Mouse (Mus musculus) stomach, embryonic 16.5 days (tissue): ENCODE measurements at regions not wholly inside any gene's neighbourhood (a gene's known extent, or its start where the extent isn't known, plus 50 kb on each side); places are given as distances from the start of the nearest gene placed in this dataset.

ENCODE experiments used
- ATAC-seq: fragments of 200-750 bp; cut with Nextera tagmentation; 2 replicates; pipeline ENCODE4 v1.8.0; 2017; ENCODE audit warnings: moderate number of reproducible peaks, moderate TSS enrichment; ENCODE audit not compliant: insufficient read depth, low FRiP score
- H3K27ac ChIP-seq: fragments of 300-500 bp; sonication (generic); 2 replicates; pipeline ENCODE4 v1.5.1; 2014; ENCODE audit warnings: low read length
- H3K27me3 ChIP-seq: fragments of 300-500 bp; sonication (generic); 2 replicates; pipeline ENCODE4 v1.6.1; 2014; ENCODE audit warnings: low read length, control low read depth, mixed read lengths; ENCODE audit not compliant: control insufficient read depth, insufficient read depth
- H3K36me3 ChIP-seq: fragments of 300-500 bp; sonication (generic); 2 replicates; pipeline ENCODE4 v1.6.1; 2014; ENCODE audit warnings: low read length; ENCODE audit not compliant: control insufficient read depth, insufficient read depth
- H3K4me1 ChIP-seq: fragments of 300-500 bp; sonication (generic); 2 replicates; pipeline ENCODE4 v1.6.1; 2014; ENCODE audit warnings: low read length, control low read depth, mixed read lengths; ENCODE audit not compliant: control insufficient read depth, insufficient read depth
- H3K4me2 ChIP-seq: fragments of 300-500 bp; sonication (generic); 2 replicates; pipeline ENCODE4 v1.6.1; 2014; ENCODE audit warnings: low read depth, low read length, mixed read lengths
- H3K4me3 ChIP-seq: fragments of 300-500 bp; sonication (generic); replicated peaks from 2 replicates; pipeline ENCODE4 v1.5.1; 2014; ENCODE audit warnings: mild to moderate bottlenecking, low read length
- H3K9ac ChIP-seq: fragments of 300-500 bp; sonication (generic); 2 replicates; pipeline ENCODE4 v1.6.1; 2014; ENCODE audit warnings: low read length
- H3K9me3 ChIP-seq: fragments of 300-500 bp; sonication (generic); replicated peaks from 2 replicates; pipeline ENCODE4 v1.6.1; 2016; ENCODE audit warnings: low read length, control low read depth; ENCODE audit not compliant: control insufficient read depth
- WGBS: fragments of 180-500 bp; shearing (Covaris S2); extraction: QIAGEN DNeasy Blood & Tissue Kit; methylation state at CpG from one replicate; pipeline ENCODE4 v1.1.7; 2014; 5-methylcytosine and 5-hydroxymethylcytosine counted together

- WGBS = 80% methylated on average over 2 of the region's 2 CpGs
- H3K9me3 ChIP-seq = no peaks in the 10 kb centered on the region
- no peak for ATAC-seq
- H3K36me3 ChIP-seq = no peaks in the 10 kb centered on the region
- no peak overlapping the region for H3K27ac ChIP-seq
- H3K27me3 ChIP-seq = peaks cover 10% of the 10 kb centered on the region; the same call in 1 of the 2 replicates
- H3K4me1 ChIP-seq = no peaks in the 10 kb centered on the region
- H3K4me2 ChIP-seq = no peak overlapping the region
- H3K9ac ChIP-seq = no peak overlapping the region
- H3K4me3 ChIP-seq = no peak overlapping the region
Observed at GRCm38 (mm10) chrX:140164859-140165258, 102.2 kb downstream of the Pih1h3b start.

- Histone ChIP-seq H3K36me3 (no peaks in the 10 kb centered on the region), H3K27ac (no peak overlapping the region), H3K4me1 (no peaks in the 10 kb centered on the region), H3K9ac (no peak overlapping the region), H3K9me3 (no peaks in the 10 kb centered on the region), H3K4me3 (no peak overlapping the region), H3K27me3 (peaks cover 10% of the 10 kb centered on the region; the same call in 1 of the 2 replicates), H3K4me2 (no peak overlapping the region)
- WGBS = 59% methylated on average over 3 of the region's 3 CpGs
- ATAC-seq = no peak
Observed at GRCm38 (mm10) chrX:140165966-140166365, 103.3 kb downstream of the Pih1h3b start.

DNA sequence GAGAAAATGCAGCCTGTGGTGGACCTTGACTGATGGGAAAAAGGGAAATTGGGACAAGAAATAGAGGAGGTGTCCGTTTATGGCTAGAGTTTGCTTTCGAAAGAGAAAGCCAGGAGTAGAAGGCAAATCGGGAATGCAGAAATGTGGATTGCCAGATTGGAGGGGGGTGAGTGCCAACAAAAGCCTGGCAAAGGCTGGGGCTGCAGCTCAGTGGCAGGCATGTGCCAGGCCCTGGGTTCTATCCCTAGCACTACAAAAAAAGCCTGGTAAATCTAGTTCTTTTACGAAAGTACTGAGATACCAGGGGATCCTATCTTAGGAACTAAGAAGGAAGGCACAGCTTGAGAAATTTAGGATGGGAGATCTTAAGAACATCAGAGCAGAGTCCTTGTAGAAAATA, 117.2 kb downstream of the Pih1h3b start:
- H3K9me3 ChIP-seq = no peaks in the 10 kb centered on the region
- H3K9ac ChIP-seq = no peak overlapping the region
- WGBS = 81% methylated on average over 4 of the region's 4 CpGs
- H3K4me2 ChIP-seq = no peak overlapping the region
- no peaks in the 10 kb centered on the region for H3K4me1 ChIP-seq
- no peak for ATAC-seq
- H3K4me3 ChIP-seq = no peak overlapping the region
- H3K36me3 ChIP-seq = no peaks in the 10 kb centered on the region
- H3K27me3 ChIP-seq = no peaks in the 10 kb centered on the region; the same call in 1 of the 2 replicates
- H3K27ac ChIP-seq = no peak overlapping the region

DNA sequence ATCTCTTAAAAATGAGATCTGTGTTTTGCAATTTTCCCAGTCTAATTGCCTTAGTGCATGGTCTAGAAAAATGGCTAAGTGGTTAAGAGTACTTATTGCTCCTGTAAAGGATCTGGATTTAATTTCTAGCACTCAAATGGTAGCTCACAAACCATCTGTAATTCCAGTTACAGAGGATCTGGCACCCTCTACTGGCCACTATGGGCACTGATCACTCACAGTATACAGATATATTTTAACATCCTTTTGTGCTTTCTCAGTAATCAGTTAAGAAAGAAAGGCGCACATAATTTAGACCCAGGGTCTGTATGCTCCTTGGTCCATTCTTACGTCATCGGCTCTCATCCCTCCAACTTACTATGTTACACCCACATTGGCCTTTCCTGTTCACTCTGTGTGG, 120.3 kb downstream of the Pih1h3b start:
- H3K4me3 ChIP-seq = no peak overlapping the region
- H3K36me3 ChIP-seq = no peaks in the 10 kb centered on the region
- no peak overlapping the region for H3K9ac ChIP-seq
- H3K4me2 ChIP-seq = no peak overlapping the region
- H3K27me3 ChIP-seq = no peaks in the 10 kb centered on the region
- WGBS = 92% methylated on average over 3 of the region's 3 CpGs
- H3K9me3 ChIP-seq = no peaks in the 10 kb centered on the region
- ATAC-seq = no peak
- H3K4me1 ChIP-seq = no peaks in the 10 kb centered on the region
- H3K27ac ChIP-seq = no peak overlapping the region

- WGBS = 85% methylated on average over 3 of the region's 3 CpGs
- H3K27me3 ChIP-seq = peaks cover 5% of the 10 kb centered on the region
- no peak for ATAC-seq
- no peak overlapping the region for H3K9ac ChIP-seq
- H3K36me3 ChIP-seq = no peaks in the 10 kb centered on the region
- H3K9me3 ChIP-seq = no peaks in the 10 kb centered on the region
- H3K27ac ChIP-seq = no peak overlapping the region
- H3K4me3 ChIP-seq = no peak overlapping the region
- H3K4me1 ChIP-seq = no peaks in the 10 kb centered on the region
- no peak overlapping the region for H3K4me2 ChIP-seq
Observed at GRCm38 (mm10) chrX:140203676-140204075, 138.4 kb upstream of the Frmpd3 start.

GRCm38 (mm10) chrX:140208791-140209190, 133.3 kb upstream of the Frmpd3 start:
- no peak overlapping the region for H3K27ac ChIP-seq
- no peak overlapping the region for H3K4me2 ChIP-seq
- 50% methylated on average over 3 of the region's 3 CpGs for WGBS
- H3K27me3 ChIP-seq = peaks cover 4% of the 10 kb centered on the region
- H3K9ac ChIP-seq = no peak overlapping the region
- H3K36me3 ChIP-seq = no peaks in the 10 kb centered on the region
- H3K4me1 ChIP-seq = no peaks in the 10 kb centered on the region
- no peak for ATAC-seq
- H3K9me3 ChIP-seq = no peaks in the 10 kb centered on the region
- H3K4me3 ChIP-seq = no peak overlapping the region

DNA sequence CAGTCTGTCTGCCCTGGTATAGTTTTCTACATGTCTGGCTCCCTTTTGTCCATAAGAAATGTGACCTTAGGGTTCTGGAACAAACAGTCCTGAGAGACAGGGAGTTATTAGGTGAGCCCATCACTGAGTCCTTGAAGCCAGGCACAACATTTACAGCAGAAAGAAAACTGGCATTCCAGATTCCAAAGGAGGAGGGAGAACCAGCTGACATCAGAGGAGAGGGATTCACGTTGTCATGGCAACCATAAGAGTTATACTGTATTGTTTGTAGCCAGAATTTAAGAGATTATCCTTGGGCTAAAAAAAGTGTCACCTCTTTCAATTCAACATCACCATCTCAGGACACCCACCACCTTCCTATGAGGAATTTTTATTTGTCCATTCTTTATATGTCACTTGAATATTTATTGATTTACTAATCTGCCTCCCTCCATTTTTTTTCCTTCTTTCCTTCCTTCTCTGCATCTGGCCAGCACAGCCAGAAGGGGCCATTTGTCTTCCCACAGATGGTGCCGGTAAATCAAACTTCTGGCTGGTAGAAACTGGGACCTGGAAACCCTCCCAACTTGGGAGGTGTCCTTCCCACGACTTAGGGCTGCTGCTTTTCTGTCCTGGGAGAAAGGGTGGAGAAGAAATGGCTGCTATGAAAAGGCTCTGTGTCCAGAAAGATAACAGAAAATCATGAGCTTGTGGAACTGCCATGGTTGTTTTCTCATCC, 129.3 kb upstream of the Frmpd3 start:
- WGBS = 37% methylated on average over 3 of the region's 3 CpGs
- Histone ChIP-seq H3K4me3 (no peak overlapping the region), H3K9me3 (no peaks in the 10 kb centered on the region), H3K4me1 (no peaks in the 10 kb centered on the region), H3K27me3 (peaks cover 4% of the 10 kb centered on the region), H3K36me3 (no peaks in the 10 kb centered on the region), H3K4me2 (no peak overlapping the region), H3K27ac (no peak overlapping the region), H3K9ac (no peak overlapping the region)
- ATAC-seq = no peak

GRCm38 (mm10) chrX:140214198-140214849, 127.7 kb upstream of the Frmpd3 start:
- no peaks in the 10 kb centered on the region for H3K9me3 ChIP-seq
- no peak overlapping the region for H3K4me3 ChIP-seq
- no peak overlapping the region for H3K27ac ChIP-seq
- ATAC-seq = no peak
- no peak overlapping the region for H3K4me2 ChIP-seq
- no peaks in the 10 kb centered on the region for H3K4me1 ChIP-seq
- H3K27me3 ChIP-seq = no peaks in the 10 kb centered on the region; the same call in 1 of the 2 replicates
- WGBS = 59% methylated on average over 4 of the region's 4 CpGs
- H3K9ac ChIP-seq = no peak overlapping the region
- H3K36me3 ChIP-seq = no peaks in the 10 kb centered on the region

DNA sequence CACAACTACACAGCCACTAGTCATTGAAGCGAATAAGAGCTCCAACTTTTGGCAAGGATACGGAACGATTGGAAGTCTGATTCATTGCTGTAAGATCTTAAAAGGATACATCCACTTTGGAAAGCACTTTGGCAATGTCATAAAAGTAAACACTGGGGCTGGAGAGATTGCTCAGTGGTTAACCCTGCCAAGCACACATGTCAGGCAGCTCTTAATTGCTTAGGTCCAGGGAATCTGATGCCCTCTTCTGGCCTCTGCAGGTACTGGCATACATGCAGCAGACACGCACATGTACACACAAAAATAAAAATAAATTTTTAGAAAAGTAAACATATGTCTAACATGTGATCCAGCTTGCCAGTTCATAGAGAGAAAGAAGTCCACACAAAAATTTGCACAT, 86.3 kb upstream of the Frmpd3 start:
- no peak for ATAC-seq
- H3K4me3 ChIP-seq = no peak overlapping the region
- H3K9ac ChIP-seq = no peak overlapping the region
- peaks cover 6% of the 10 kb centered on the region; the same call in 1 of the 2 replicates for H3K27me3 ChIP-seq
- 58% methylated on average over 4 of the region's 4 CpGs for WGBS
- no peak overlapping the region for H3K4me2 ChIP-seq
- no peaks in the 10 kb centered on the region for H3K4me1 ChIP-seq
- no peaks in the 10 kb centered on the region for H3K9me3 ChIP-seq
- H3K27ac ChIP-seq = no peak overlapping the region
- H3K36me3 ChIP-seq = no peaks in the 10 kb centered on the region
